Mouse (Mus musculus): Measurements from ENCODE around the gene Ntn5. TPM values are rescaled to one million over a fixed set of nuclear protein-coding genes. Genes with fewer than 3 reads are reported as not detected.

Gene Ntn5
- total and polyA plus RNA-seq, 3 experiments, result 0.18 to 0.47 (median 0.26) TPM

GRCm38 (mm10) chr7:45666161-45666560 lies 17.7 kb upstream of the Ntn5 start, which contains the start of gene Fut2:
TSS of gene Fut2 (minus strand) at chr7:45666394.
- Histone ChIP-seq H3K27me3 (ENCODE audit: control insufficient read depth, insufficient read depth, low read length) (no peaks in the 10 kb centered on the region), H3K27ac (no peak within 1 kb of the TSS), H3K4me3 (no peak within 1 kb of the TSS), H3K9ac (ENCODE audit: low read depth, low read length) (no peak within 1 kb of the TSS), H3K36me3 (ENCODE audit: control insufficient read depth, insufficient read depth, low read length) (no peaks in the 10 kb centered on the region), H3K79me2 (replicated peaks; ENCODE audit: control insufficient read depth, insufficient read depth, low read length) (no peaks in the 10 kb centered on the region), H3K4me1 (ENCODE audit: control insufficient read depth, insufficient read depth, low read length) (no peaks in the 10 kb centered on the region)
- no peak for DNase-seq
- TF ChIP-seq POLR2A (IDR thresholded peaks at IDR 0.05; ENCODE audit: insufficient read depth, low read depth, low read length) (no peak), EP300 (IDR thresholded peaks at IDR 0.05; ENCODE audit: insufficient read depth, low read depth, low read length) (no peak), CTCF (IDR thresholded peaks at IDR 0.05) (no peak)
- 80% methylated on average over 7 of the region's 7 CpGs for WGBS
- intact Hi-C loops (cut with DNase I), result no loop called here

GRCm38 (mm10) chr7:45667761-45668160 lies 16.1 kb upstream of the Ntn5 start:
- no peak for DNase-seq
- Histone ChIP-seq H3K36me3 (ENCODE audit: control insufficient read depth, insufficient read depth, low read length) (no peaks in the 10 kb centered on the region), H3K79me2 (replicated peaks; ENCODE audit: control insufficient read depth, insufficient read depth, low read length) (no peaks in the 10 kb centered on the region), H3K27ac (no peak overlapping the region), H3K4me3 (no peak overlapping the region), H3K9ac (ENCODE audit: low read depth, low read length) (no peak overlapping the region), H3K27me3 (ENCODE audit: control insufficient read depth, insufficient read depth, low read length) (no peaks in the 10 kb centered on the region), H3K4me1 (ENCODE audit: control insufficient read depth, insufficient read depth, low read length) (no peaks in the 10 kb centered on the region)
- no peak for TF ChIP-seq CTCF (IDR thresholded peaks at IDR 0.05)
- TF ChIP-seq EP300 (IDR thresholded peaks at IDR 0.05; ENCODE audit: insufficient read depth, low read depth, low read length), result no peak
- TF ChIP-seq POLR2A (IDR thresholded peaks at IDR 0.05; ENCODE audit: insufficient read depth, low read depth, low read length), result no peak
- intact Hi-C loops (cut with DNase I), result no loop called here
- 75% methylated on average over 14 of the region's 14 CpGs for WGBS

- intact Hi-C loops (cut with DNase I), result no loop called here
- H3K27me3 ChIP-seq (ENCODE audit: control insufficient read depth, insufficient read depth, low read length), result no peaks in the 10 kb centered on the region
- no peak overlapping the region for H3K4me3 ChIP-seq
- no peaks in the 10 kb centered on the region for H3K4me1 ChIP-seq (ENCODE audit: control insufficient read depth, insufficient read depth, low read length)
- no peak overlapping the region for H3K27ac ChIP-seq
- TF ChIP-seq CTCF (IDR thresholded peaks at IDR 0.05) (peak; percentile 59), EP300 (IDR thresholded peaks at IDR 0.05; ENCODE audit: insufficient read depth, low read depth, low read length) (no peak)
- H3K9ac ChIP-seq (ENCODE audit: low read depth, low read length), result no peak overlapping the region
- WGBS, result 96% methylated on average over 9 of the region's 9 CpGs
- H3K79me2 ChIP-seq (replicated peaks; ENCODE audit: control insufficient read depth, insufficient read depth, low read length), result no peaks in the 10 kb centered on the region
- no peaks in the 10 kb centered on the region for H3K36me3 ChIP-seq (ENCODE audit: control insufficient read depth, insufficient read depth, low read length)
- DNase-seq, result no peak
Measured at GRCm38 (mm10) chr7:45668921-45669320, 14.9 kb upstream of the Ntn5 start.

GRCm38 (mm10) chr7:45677627-45678295 lies 6.1 kb upstream of the Ntn5 start:
- Histone ChIP-seq H3K36me3 (ENCODE audit: control insufficient read depth, insufficient read depth, low read length) (no peaks in the 10 kb centered on the region), H3K4me1 (ENCODE audit: control insufficient read depth, insufficient read depth, low read length) (peaks cover 19% of the 10 kb centered on the region), H3K27ac (no peak overlapping the region), H3K27me3 (ENCODE audit: control insufficient read depth, insufficient read depth, low read length) (no peaks in the 10 kb centered on the region), H3K79me2 (replicated peaks; ENCODE audit: control insufficient read depth, insufficient read depth, low read length) (no peaks in the 10 kb centered on the region), H3K4me3 (no peak overlapping the region), H3K9ac (ENCODE audit: low read depth, low read length) (no peak overlapping the region)
- no peak for DNase-seq
- TF ChIP-seq POLR2A (IDR thresholded peaks at IDR 0.05; ENCODE audit: insufficient read depth, low read depth, low read length), result no peak
- no peak for TF ChIP-seq CTCF (IDR thresholded peaks at IDR 0.05)
- WGBS, result 87% methylated on average over 7 of the region's 7 CpGs
- intact Hi-C loops (cut with DNase I), result no loop called here

- Histone ChIP-seq H3K79me2 (replicated peaks; ENCODE audit: control insufficient read depth, insufficient read depth, low read length) (no peaks in the 10 kb centered on the region), H3K4me1 (ENCODE audit: control insufficient read depth, insufficient read depth, low read length) (peaks cover 19% of the 10 kb centered on the region), H3K4me3 (no peak overlapping the region), H3K36me3 (ENCODE audit: control insufficient read depth, insufficient read depth, low read length) (no peaks in the 10 kb centered on the region), H3K9ac (ENCODE audit: low read depth, low read length) (no peak overlapping the region), H3K27me3 (ENCODE audit: control insufficient read depth, insufficient read depth, low read length) (no peaks in the 10 kb centered on the region), H3K27ac (no peak overlapping the region)
- intact Hi-C loops (cut with DNase I), result no loop called here
- no peak for DNase-seq
- WGBS, result 91% methylated on average over 14 of the region's 14 CpGs
- TF ChIP-seq EP300 (IDR thresholded peaks at IDR 0.05; ENCODE audit: insufficient read depth, low read depth, low read length) (no peak), CTCF (IDR thresholded peaks at IDR 0.05) (no peak), POLR2A (IDR thresholded peaks at IDR 0.05; ENCODE audit: insufficient read depth, low read depth, low read length) (no peak)
Measured at GRCm38 (mm10) chr7:45678513-45678912, 5.3 kb upstream of the Ntn5 start.

- H3K36me3 ChIP-seq (ENCODE audit: control insufficient read depth, insufficient read depth, low read length), result no peaks in the 10 kb centered on the region
- no peak overlapping the region for H3K4me3 ChIP-seq
- H3K4me1 ChIP-seq (ENCODE audit: control insufficient read depth, insufficient read depth, low read length), result peaks cover 19% of the 10 kb centered on the region
- intact Hi-C loops (cut with DNase I), result loop anchor here (5.0 to 10.0 kb wide), 2 partner anchors 38 to 125 kb away; partner anchors contain the start of gene Hsd17b14
- DNase-seq, result peak; percentile 62 to 77
- TF ChIP-seq EP300 (IDR thresholded peaks at IDR 0.05; ENCODE audit: insufficient read depth, low read depth, low read length) (peak; percentile 89; the same call in 1 of the 2 replicates), CTCF (IDR thresholded peaks at IDR 0.05) (no peak), POLR2A (IDR thresholded peaks at IDR 0.05; ENCODE audit: insufficient read depth, low read depth, low read length) (peak; percentile 61)
- H3K9ac ChIP-seq (ENCODE audit: low read depth, low read length), result 0 out of 2 replicates have a peak overlapping the region, but pooled peaks have one; percentile 1
- WGBS, result 33% methylated on average over 14 of the region's 14 CpGs
- H3K79me2 ChIP-seq (replicated peaks; ENCODE audit: control insufficient read depth, insufficient read depth, low read length), result no peaks in the 10 kb centered on the region
- H3K27me3 ChIP-seq (ENCODE audit: control insufficient read depth, insufficient read depth, low read length), result no peaks in the 10 kb centered on the region
- H3K27ac ChIP-seq, result peak overlapping the region; percentile 93
Measured at GRCm38 (mm10) chr7:45679966-45680621, 3.7 kb upstream of the Ntn5 start.
